Mouse (Mus musculus): ENCODE measurements around the gene Frmd4b. TPM values are rescaled to one million over a fixed set of nuclear protein-coding genes. Genes with fewer than 3 reads are reported as not detected.

The Frmd4b gene
- 15.8 and 16.6 TPM in 2 replicates for polyA plus RNA-seq (2014; fragmentation: Nextera tagmentation; extraction: Ambion mirVana)

DNA sequence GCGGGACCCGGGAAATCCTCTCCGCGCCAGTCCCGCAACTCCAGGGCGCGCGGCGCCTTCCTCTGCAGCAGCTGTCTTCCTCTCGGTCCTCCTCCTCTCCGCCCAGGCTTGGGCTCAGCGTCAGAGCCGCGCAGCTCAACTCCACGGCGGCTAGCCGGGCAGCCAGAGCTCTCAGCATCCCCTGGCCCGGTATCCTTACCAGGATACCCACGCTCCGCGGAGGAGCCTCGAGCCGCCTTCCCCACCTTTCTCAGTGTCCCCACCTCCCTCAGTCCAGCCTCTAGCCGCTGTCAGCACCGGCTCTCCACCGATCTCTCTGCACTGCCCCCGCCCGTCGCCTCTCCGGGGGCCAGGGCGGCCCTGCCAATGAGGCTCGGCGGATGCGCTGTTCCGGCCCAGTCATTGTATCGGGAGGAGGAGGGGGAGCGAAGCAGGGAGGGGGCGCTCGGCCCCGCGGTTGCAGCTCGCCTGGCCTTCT is at the start of gene Frmd4b:
Gene Frmd4b (minus strand): TSS at position 276 of the 478 bp plus-strand sequence.
- no peaks in the 10 kb centered on the region for H3K9me3 ChIP-seq (replicated peaks; ENCODE audit: control insufficient read depth, low read length)
- peak within 1 kb of the TSS; percentile 70 for H3K4me3 ChIP-seq (ENCODE audit: low read depth, low read length)
- 0% methylated on average over 42 of the region's 42 CpGs for WGBS
- peak within 1 kb of the TSS; percentile 96 for H3K4me2 ChIP-seq (ENCODE audit: low read depth, low read length)
- peak within 1 kb of the TSS; percentile 36 for H3K27ac ChIP-seq (replicated peaks; ENCODE audit: low read depth, low read length)
- ATAC-seq (replicated peaks; ENCODE audit: insufficient number of reproducible peaks, low FRiP score, low TSS enrichment, low read depth) (peak; percentile 87), DNase-seq (ENCODE audit: low spot score) (peak; percentile 85)
- H3K36me3 ChIP-seq (replicated peaks; ENCODE audit: control insufficient read depth, insufficient read depth, low read depth, low read length), result no peaks in the 10 kb centered on the region
- no peaks in the 10 kb centered on the region for H3K27me3 ChIP-seq (ENCODE audit: control insufficient read depth, insufficient read depth, low read length)
- H3K9ac ChIP-seq (replicated peaks; ENCODE audit: low read length), result peak within 1 kb of the TSS; percentile 79
- no peaks in the 10 kb centered on the region for H3K4me1 ChIP-seq (ENCODE audit: control insufficient read depth, insufficient read depth, low read length)

DNA sequence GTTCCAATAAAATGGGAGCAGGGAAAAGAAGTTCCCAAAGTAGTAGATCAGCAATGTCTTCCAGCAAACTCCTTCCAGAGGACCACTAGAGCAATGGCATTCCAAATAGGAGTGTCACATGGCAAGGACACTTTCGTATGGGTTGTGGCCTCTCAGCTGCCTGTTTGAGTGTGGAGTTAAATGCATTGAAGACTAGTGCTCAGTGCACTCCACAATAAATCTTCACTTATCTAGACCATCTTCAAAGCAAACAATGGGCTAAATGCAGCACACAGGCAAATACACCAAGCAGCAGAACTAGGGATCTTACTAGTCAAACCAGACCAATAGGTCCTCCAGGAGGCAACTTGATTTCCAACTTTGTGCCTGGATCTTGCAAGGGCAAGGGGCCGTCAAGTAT is 49.1 kb upstream of the Frmd4b start:
- Histone ChIP-seq H3K9ac (replicated peaks; ENCODE audit: low read length) (no peak overlapping the region), H3K4me3 (ENCODE audit: low read depth, low read length) (no peak overlapping the region), H3K27me3 (ENCODE audit: control insufficient read depth, insufficient read depth, low read length) (no peaks in the 10 kb centered on the region), H3K4me1 (ENCODE audit: control insufficient read depth, insufficient read depth, low read length) (0 out of 2 replicates have a peak, but pooled peaks cover 3% of the 10 kb centered on the region), H3K9me3 (replicated peaks; ENCODE audit: control insufficient read depth, low read length) (no peaks in the 10 kb centered on the region), H3K36me3 (replicated peaks; ENCODE audit: control insufficient read depth, insufficient read depth, low read depth, low read length) (no peaks in the 10 kb centered on the region), H3K4me2 (ENCODE audit: low read depth, low read length) (no peak overlapping the region), H3K27ac (replicated peaks; ENCODE audit: low read depth, low read length) (no peak overlapping the region)
- DNase-seq (ENCODE audit: low spot score) (no peak), ATAC-seq (replicated peaks; ENCODE audit: insufficient number of reproducible peaks, low FRiP score, low TSS enrichment, low read depth) (peak; percentile 9; the same call in 1 of the 2 replicates)
- WGBS, result 32% methylated on average over 2 of the region's 2 CpGs

DNA sequence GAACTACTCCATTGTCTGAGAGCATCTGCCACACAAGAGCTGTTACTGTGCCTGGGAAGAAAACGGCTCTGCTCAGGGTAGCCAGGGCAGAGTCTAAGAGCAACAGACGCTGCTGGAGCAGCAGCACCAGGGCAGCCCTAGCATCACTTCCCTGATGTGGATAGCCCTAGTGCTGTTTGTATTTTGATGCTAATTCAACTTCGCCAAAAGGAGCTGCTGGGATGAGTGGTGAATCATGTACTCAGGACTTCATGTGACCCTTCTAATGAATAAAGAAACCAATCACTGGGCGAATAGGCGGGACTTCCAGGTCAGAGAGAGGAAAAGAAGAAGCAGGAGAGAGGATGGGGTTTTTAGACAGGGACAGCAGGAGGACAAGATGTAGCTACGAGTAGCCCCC is 41.6 kb upstream of the Frmd4b start:
- H3K27me3 ChIP-seq (ENCODE audit: control insufficient read depth, insufficient read depth, low read length), result no peaks in the 10 kb centered on the region

DNA sequence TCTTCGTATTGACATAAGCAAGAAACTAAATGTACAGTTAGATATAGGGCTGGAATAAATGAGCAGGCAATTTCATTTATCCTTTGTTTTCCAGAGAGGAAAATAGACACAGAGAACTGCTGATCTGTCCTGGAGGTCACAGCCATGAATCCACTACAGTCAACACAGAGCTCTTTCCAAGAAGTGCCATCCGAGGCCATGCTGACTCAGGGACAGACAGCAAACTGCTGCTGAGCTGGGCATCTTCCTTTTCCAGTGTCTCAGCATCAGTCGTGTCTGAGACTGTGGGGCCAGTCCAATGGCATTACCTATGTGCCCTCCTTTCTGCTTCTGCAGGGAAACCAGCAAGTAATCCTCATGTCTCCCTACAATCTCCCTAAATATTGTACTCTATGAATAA is 38.6 kb upstream of the Frmd4b start:
- Histone ChIP-seq H3K9ac (replicated peaks; ENCODE audit: low read length) (no peak overlapping the region), H3K4me2 (ENCODE audit: low read depth, low read length) (no peak overlapping the region), H3K9me3 (replicated peaks; ENCODE audit: control insufficient read depth, low read length) (no peaks in the 10 kb centered on the region), H3K4me3 (ENCODE audit: low read depth, low read length) (no peak overlapping the region), H3K4me1 (ENCODE audit: control insufficient read depth, insufficient read depth, low read length) (no peaks in the 10 kb centered on the region), H3K27ac (replicated peaks; ENCODE audit: low read depth, low read length) (no peak overlapping the region), H3K27me3 (ENCODE audit: control insufficient read depth, insufficient read depth, low read length) (no peaks in the 10 kb centered on the region), H3K36me3 (replicated peaks; ENCODE audit: control insufficient read depth, insufficient read depth, low read depth, low read length) (no peaks in the 10 kb centered on the region)
- WGBS, result 83% methylated on average over 3 of the region's 3 CpGs
- no peak for DNase-seq (ENCODE audit: low spot score)
- ATAC-seq (replicated peaks; ENCODE audit: insufficient number of reproducible peaks, low FRiP score, low TSS enrichment, low read depth), result no peak

More for the DNA sequence above, 41.6 kb upstream of the Frmd4b start:
- 84% methylated on average over 6 of the region's 6 CpGs for WGBS
- DNase-seq (ENCODE audit: low spot score) (no peak), ATAC-seq (replicated peaks; ENCODE audit: insufficient number of reproducible peaks, low FRiP score, low TSS enrichment, low read depth) (no peak)
- no peaks in the 10 kb centered on the region for H3K4me1 ChIP-seq (ENCODE audit: control insufficient read depth, insufficient read depth, low read length)
- no peak overlapping the region for H3K4me2 ChIP-seq (ENCODE audit: low read depth, low read length)
- no peak overlapping the region for H3K4me3 ChIP-seq (ENCODE audit: low read depth, low read length)
- no peaks in the 10 kb centered on the region for H3K36me3 ChIP-seq (replicated peaks; ENCODE audit: control insufficient read depth, insufficient read depth, low read depth, low read length)
- H3K9me3 ChIP-seq (replicated peaks; ENCODE audit: control insufficient read depth, low read length), result no peaks in the 10 kb centered on the region
- no peak overlapping the region for H3K27ac ChIP-seq (replicated peaks; ENCODE audit: low read depth, low read length)
- H3K9ac ChIP-seq (replicated peaks; ENCODE audit: low read length), result no peak overlapping the region

DNA sequence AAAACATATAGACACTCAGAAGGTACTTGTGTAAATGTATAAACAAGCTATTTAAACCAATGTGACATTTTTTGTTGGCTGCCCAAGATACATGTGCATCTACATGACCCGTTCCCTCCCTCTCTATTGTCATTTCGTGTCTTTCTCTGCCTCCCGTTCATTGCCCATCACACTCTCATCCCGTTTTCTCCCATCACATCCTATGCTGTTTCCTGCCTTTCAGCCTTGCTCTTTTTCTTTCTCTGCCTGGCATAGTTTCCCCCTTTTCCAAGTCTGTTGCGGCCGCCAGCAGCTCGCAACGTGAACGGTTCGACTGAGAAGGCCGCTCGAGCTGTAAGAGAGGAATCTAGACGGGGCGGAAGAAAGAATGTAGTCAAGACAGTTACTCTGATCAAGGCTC is 30.2 kb upstream of the Frmd4b start:
- DNase-seq (ENCODE audit: low spot score), result no peak
- Histone ChIP-seq H3K9me3 (replicated peaks; ENCODE audit: control insufficient read depth, low read length) (no peaks in the 10 kb centered on the region), H3K4me1 (ENCODE audit: control insufficient read depth, insufficient read depth, low read length) (no peaks in the 10 kb centered on the region), H3K36me3 (replicated peaks; ENCODE audit: control insufficient read depth, insufficient read depth, low read depth, low read length) (no peaks in the 10 kb centered on the region), H3K4me3 (ENCODE audit: low read depth, low read length) (no peak overlapping the region), H3K4me2 (ENCODE audit: low read depth, low read length) (no peak overlapping the region), H3K9ac (replicated peaks; ENCODE audit: low read length) (no peak overlapping the region), H3K27ac (replicated peaks; ENCODE audit: low read depth, low read length) (no peak overlapping the region), H3K27me3 (ENCODE audit: control insufficient read depth, insufficient read depth, low read length) (no peaks in the 10 kb centered on the region)
- ATAC-seq (replicated peaks; ENCODE audit: insufficient number of reproducible peaks, low FRiP score, low TSS enrichment, low read depth), result no peak
- WGBS, result 95% methylated on average over 14 of the region's 14 CpGs

DNA sequence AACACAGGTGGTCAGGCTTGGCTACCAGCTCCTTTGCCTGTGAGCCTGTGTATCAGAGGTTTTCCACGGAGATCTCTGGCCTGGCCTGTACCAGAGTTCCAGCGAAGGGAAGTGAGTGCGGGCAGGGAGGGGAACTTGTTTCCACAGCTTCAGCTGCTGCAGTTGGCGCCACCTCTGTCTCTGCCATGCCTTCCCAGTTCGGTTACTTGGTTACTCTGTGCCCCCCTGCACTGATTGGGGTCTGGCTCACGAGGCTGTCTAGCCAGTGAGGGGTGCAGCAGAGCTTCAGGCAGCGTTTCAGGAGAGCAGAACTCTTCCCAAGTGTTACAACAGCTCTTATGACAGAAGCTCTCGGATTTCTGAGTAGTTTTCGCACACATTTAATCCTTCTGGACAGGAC is 6.0 kb upstream of the Frmd4b start:
- H3K4me1 ChIP-seq (ENCODE audit: control insufficient read depth, insufficient read depth, low read length), result no peaks in the 10 kb centered on the region
- no peak overlapping the region for H3K9ac ChIP-seq (replicated peaks; ENCODE audit: low read length)
- H3K27me3 ChIP-seq (ENCODE audit: control insufficient read depth, insufficient read depth, low read length), result no peaks in the 10 kb centered on the region
- 67% methylated on average over 9 of the region's 9 CpGs for WGBS
- no peak overlapping the region for H3K4me3 ChIP-seq (ENCODE audit: low read depth, low read length)
- H3K27ac ChIP-seq (replicated peaks; ENCODE audit: low read depth, low read length), result no peak overlapping the region
- no peak for DNase-seq (ENCODE audit: low spot score)
- H3K9me3 ChIP-seq (replicated peaks; ENCODE audit: control insufficient read depth, low read length), result no peaks in the 10 kb centered on the region
- H3K36me3 ChIP-seq (replicated peaks; ENCODE audit: control insufficient read depth, insufficient read depth, low read depth, low read length), result no peaks in the 10 kb centered on the region
- no peak for ATAC-seq (replicated peaks; ENCODE audit: insufficient number of reproducible peaks, low FRiP score, low TSS enrichment, low read depth)
- no peak overlapping the region for H3K4me2 ChIP-seq (ENCODE audit: low read depth, low read length)

DNA sequence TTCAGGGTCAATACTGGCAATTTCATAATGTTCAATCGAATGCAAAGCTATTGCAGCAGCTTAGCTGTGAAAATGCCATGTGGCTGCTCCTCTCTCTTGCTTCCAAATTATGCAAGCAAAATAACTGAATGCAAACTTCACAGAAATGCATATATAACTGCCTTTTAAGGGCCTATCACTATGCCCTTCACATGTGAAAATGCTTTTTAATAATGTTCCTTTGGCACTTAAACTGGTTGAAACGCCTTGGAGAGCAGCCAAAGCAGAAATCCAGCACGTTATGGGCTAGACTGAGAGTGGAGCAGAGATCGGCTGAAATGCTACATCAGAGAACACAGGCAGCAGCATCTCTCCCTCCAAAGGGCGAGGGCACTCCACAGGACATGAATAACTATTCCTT is 4.9 kb upstream of the Frmd4b start:
- H3K36me3 ChIP-seq (replicated peaks; ENCODE audit: control insufficient read depth, insufficient read depth, low read depth, low read length), result no peaks in the 10 kb centered on the region
- no peak overlapping the region for H3K27ac ChIP-seq (replicated peaks; ENCODE audit: low read depth, low read length)
- H3K9me3 ChIP-seq (replicated peaks; ENCODE audit: control insufficient read depth, low read length), result no peaks in the 10 kb centered on the region
- no peak for DNase-seq (ENCODE audit: low spot score)
- no peak for ATAC-seq (replicated peaks; ENCODE audit: insufficient number of reproducible peaks, low FRiP score, low TSS enrichment, low read depth)
- 68% methylated on average over 5 of the region's 5 CpGs for WGBS
- no peak overlapping the region for H3K4me3 ChIP-seq (ENCODE audit: low read depth, low read length)
- no peak overlapping the region for H3K9ac ChIP-seq (replicated peaks; ENCODE audit: low read length)
- no peaks in the 10 kb centered on the region for H3K4me1 ChIP-seq (ENCODE audit: control insufficient read depth, insufficient read depth, low read length)
- H3K27me3 ChIP-seq (ENCODE audit: control insufficient read depth, insufficient read depth, low read length), result no peaks in the 10 kb centered on the region
- H3K4me2 ChIP-seq (ENCODE audit: low read depth, low read length), result no peak overlapping the region

DNA sequence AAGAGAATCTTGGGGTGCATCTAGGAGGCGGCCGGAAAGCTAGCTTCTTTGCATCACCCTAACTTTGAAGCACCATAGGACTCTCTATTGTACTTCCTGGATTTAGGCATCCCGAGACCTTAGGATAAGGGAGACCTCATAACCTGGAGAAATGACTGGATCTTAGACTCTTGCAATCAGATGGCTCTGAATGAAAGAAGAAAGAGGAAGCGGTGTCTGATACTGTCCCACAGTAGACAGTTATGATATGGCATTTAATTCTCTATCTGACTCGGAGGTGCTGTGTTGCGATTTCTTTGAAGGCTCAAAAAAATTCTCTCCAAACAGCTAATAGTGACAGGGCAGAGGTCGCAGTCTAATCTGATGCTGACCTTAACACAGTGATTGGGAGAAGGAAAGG is 433 bp upstream of the Frmd4b start:
- no peaks in the 10 kb centered on the region for H3K36me3 ChIP-seq (replicated peaks; ENCODE audit: control insufficient read depth, insufficient read depth, low read depth, low read length)
- no peaks in the 10 kb centered on the region for H3K4me1 ChIP-seq (ENCODE audit: control insufficient read depth, insufficient read depth, low read length)
- WGBS, result 23% methylated on average over 7 of the region's 7 CpGs
- H3K4me2 ChIP-seq (ENCODE audit: low read depth, low read length), result peak overlapping the region; percentile 96
- no peaks in the 10 kb centered on the region for H3K9me3 ChIP-seq (replicated peaks; ENCODE audit: control insufficient read depth, low read length)
- peak overlapping the region; percentile 70 for H3K4me3 ChIP-seq (ENCODE audit: low read depth, low read length)
- DNase-seq (ENCODE audit: low spot score) (no peak), ATAC-seq (replicated peaks; ENCODE audit: insufficient number of reproducible peaks, low FRiP score, low TSS enrichment, low read depth) (peak; percentile 22; the same call in 1 of the 2 replicates)
- H3K27me3 ChIP-seq (ENCODE audit: control insufficient read depth, insufficient read depth, low read length), result no peaks in the 10 kb centered on the region
- peak overlapping the region; percentile 79 for H3K9ac ChIP-seq (replicated peaks; ENCODE audit: low read length)
- H3K27ac ChIP-seq (replicated peaks; ENCODE audit: low read depth, low read length), result no peak overlapping the region

All from embryonic facial prominence, embryonic 11.5 days (tissue).